8 mouse cellular contexts compared by ENCODE assay signal in genomic region chr6:113194841-113195595, GRCm38 (mm10). TPM values are rescaled to one million over a fixed set of nuclear protein-coding genes. Genes with fewer than 3 reads are reported as not detected.
DNase-seq lines count a peak whose midpoint lies in the region; ATAC-seq lines count a peak whose summit lies in the region.

Gene Lhfpl4 (minus strand): TSS chr6:113195384.

- peak within 1 kb of the TSS; percentile 25; the same call in 1 of the 2 replicates for H3K9ac ChIP-seq in intestine, embryonic 14.5 days (ENCODE audit: low read length)
- H3K9ac ChIP-seq in liver, embryonic 13.5 days: no peak within 1 kb of the TSS

- ATAC-seq in intestine, embryonic 14.5 days (replicated peaks; ENCODE audit: low FRiP score, low TSS enrichment, low read depth): no peak
- no peak for ATAC-seq in liver, embryonic 13.5 days (ENCODE audit: low read depth)

- WGBS in heart, embryonic 10.5 days: 2% methylated on average over 51 of the region's 66 CpGs
- under 1% methylated on average over 61 of the region's 66 CpGs for WGBS in intestine, embryonic 14.5 days
- WGBS in liver, embryonic 13.5 days (ENCODE audit: insufficient replicate concordance): 4% methylated on average over 49 of the region's 66 CpGs

- H3K36me3 ChIP-seq in heart, embryonic 10.5 days: no peaks in the 10 kb centered on the region
- H3K36me3 ChIP-seq in intestine, embryonic 14.5 days (ENCODE audit: control insufficient read depth, insufficient read depth, low read length): no peaks in the 10 kb centered on the region
- no peaks in the 10 kb centered on the region for H3K36me3 ChIP-seq in liver, embryonic 13.5 days

- H3K9me3 ChIP-seq in heart, embryonic 10.5 days: no peaks in the 10 kb centered on the region
- H3K9me3 ChIP-seq in intestine, embryonic 14.5 days (ENCODE audit: control insufficient read depth, low read length): no peaks in the 10 kb centered on the region
- H3K9me3 ChIP-seq in liver, embryonic 13.5 days (replicated peaks): no peaks in the 10 kb centered on the region

- DNase-seq in heart, embryonic 10.5 days (ENCODE audit: low spot score): no peak
- DNase-seq in heart, postnatal 10 days: no peak
- DNase-seq in Muller cell, postnatal 12 days (ENCODE audit: inconsistent ontology term): peak; percentile 17
- DNase-seq in embryo, embryonic 9.5 days (ENCODE audit: extremely low spot score): peak; percentile 49
- DNase-seq in intestine, embryonic 14.5 days (ENCODE audit: low spot score): no peak
- no peak for DNase-seq in liver, embryonic 13.5 days
- DNase-seq in right cerebral cortex, postnatal 4 days: peak; percentile 76
- DNase-seq in spleen, adult 12 weeks (ENCODE audit: low spot score): no peak

- no peak within 1 kb of the TSS for H3K27ac ChIP-seq in heart, embryonic 10.5 days
- H3K27ac ChIP-seq in intestine, embryonic 14.5 days (ENCODE audit: low read depth): no peak within 1 kb of the TSS
- no peak within 1 kb of the TSS for H3K27ac ChIP-seq in liver, embryonic 13.5 days

- peaks cover 61% of the 10 kb centered on the region for H3K27me3 ChIP-seq in heart, embryonic 10.5 days (ENCODE audit: insufficient read depth, poor library complexity, severe bottlenecking)
- peaks cover 40% of the 10 kb centered on the region for H3K27me3 ChIP-seq in intestine, embryonic 14.5 days (replicated peaks; ENCODE audit: control insufficient read depth, insufficient read depth, low read length)
- peaks cover 67% of the 10 kb centered on the region for H3K27me3 ChIP-seq in liver, embryonic 13.5 days

- H3K4me2 ChIP-seq in intestine, embryonic 14.5 days (ENCODE audit: low read length): peak within 1 kb of the TSS; percentile 68
- peak within 1 kb of the TSS; percentile 58 for H3K4me2 ChIP-seq in liver, embryonic 13.5 days

- intact Hi-C loops in heart, postnatal 10 days (cut with DNase I): no loop called here

- peaks cover 18% of the 10 kb centered on the region for H3K4me1 ChIP-seq in heart, embryonic 10.5 days
- H3K4me1 ChIP-seq in intestine, embryonic 14.5 days (replicated peaks; ENCODE audit: control insufficient read depth, insufficient read depth, low read length): peaks cover 2% of the 10 kb centered on the region; the same call in 1 of the 2 replicates
- H3K4me1 ChIP-seq in liver, embryonic 13.5 days (replicated peaks): peaks cover 5% of the 10 kb centered on the region

- H3K4me3 ChIP-seq in heart, embryonic 10.5 days: peak within 1 kb of the TSS; percentile 64
- peak within 1 kb of the TSS; percentile 36 for H3K4me3 ChIP-seq in intestine, embryonic 14.5 days (ENCODE audit: low read depth, low read length)
- H3K4me3 ChIP-seq in liver, embryonic 13.5 days (replicated peaks): peak within 1 kb of the TSS; percentile 44

RNA-seq across cellular contexts. Expression of gene Lhfpl4, which starts in this region (rescaled TPM):
- 0.49 and 1.0 TPM in 2 replicates for polyA plus RNA-seq in heart, embryonic 10.5 days (2016; fragmentation: Nextera tagmentation; extraction: Ambion mirVana)
- under 1 TPM; 0.41 to 0.47 TPM for total RNA-seq in heart, postnatal 10 days (2021)
- polyA plus RNA-seq in intestine, embryonic 14.5 days (2014; fragmentation: Nextera tagmentation; extraction: Ambion mirVana): 1.1 and 1.2 TPM in 2 replicates
- polyA plus RNA-seq in liver, embryonic 13.5 days (2015; fragmentation: Nextera tagmentation; extraction: Ambion mirVana): 0.30 and 0.31 TPM in 2 replicates

Comparison
In these comparisons a context has a peak if more than half of its experiments do, and no peak if none do; other contexts are left out.
1. DNase-seq: peak in Muller cell, postnatal 12 days (single experiment), embryo, embryonic 9.5 days (single experiment) and right cerebral cortex, postnatal 4 days (single experiment); none in heart, embryonic 10.5 days (single experiment), heart, postnatal 10 days (0 of 2), intestine, embryonic 14.5 days (single experiment), liver, embryonic 13.5 days (single experiment) and spleen, adult 12 weeks (single experiment).
2. Peak in every context shown above with its lines, with median percentiles within 50 percentile points of each other: H3K4me3 ChIP-seq.